Mouse (Mus musculus) spleen, postnatal 36 days (tissue): ENCODE data around the gene Eif2ak4.
A peak's percentile ranks its signal among the peaks of the same experiment; 100 is the strongest.

Source experiments
- DNase-seq, 2 experiments: peaks; one replicate each; pipeline ENCODE4 v3.0.0; 2022; ENCODE audit warnings: low spot score in 2 of 2, mixed read lengths in 1 of 2

The Eif2ak4 gene

GRCm38 (mm10) chr2:118463480-118463879 lies 75.1 kb downstream of the Eif2ak4 start:
- no peak for DNase-seq

GRCm38 (mm10) chr2:118464450-118464849 lies 76.0 kb downstream of the Eif2ak4 start:
- no peak for DNase-seq

GRCm38 (mm10) chr2:118465894-118466293 lies 77.5 kb downstream of the Eif2ak4 start:
- DNase-seq: no peak

- DNase-seq: no peak
Observed at GRCm38 (mm10) chr2:118466601-118467000, 78.2 kb downstream of the Eif2ak4 start.

- DNase-seq: no peak
Observed at GRCm38 (mm10) chr2:118468354-118468753, 79.9 kb downstream of the Eif2ak4 start.

GRCm38 (mm10) chr2:118478833-118479549 lies 90.6 kb downstream of the Eif2ak4 start:
- DNase-seq: no peak

- DNase-seq: peak; percentile 92 to 95
Observed at GRCm38 (mm10) chr2:118479550-118479909, 91.1 kb downstream of the Eif2ak4 start, which contains the start of gene Srp14. Srp14 (minus strand) TSS chr2:118479711.

GRCm38 (mm10) chr2:118480886-118481285 lies 92.5 kb downstream of the Eif2ak4 start:
- DNase-seq: no peak

- no peak for DNase-seq
Observed at GRCm38 (mm10) chr2:118483032-118483431, 94.6 kb downstream of the Eif2ak4 start.

GRCm38 (mm10) chr2:118484386-118484898 lies 96.0 kb downstream of the Eif2ak4 start:
- no peak for DNase-seq

GRCm38 (mm10) chr2:118485415-118485814 lies 97.0 kb downstream of the Eif2ak4 start:
- no peak for DNase-seq

- peak; percentile 68 to 69 for DNase-seq
Observed at GRCm38 (mm10) chr2:118486933-118487332, 98.5 kb downstream of the Eif2ak4 start.

GRCm38 (mm10) chr2:118487806-118488205 lies 99.4 kb downstream of the Eif2ak4 start:
- DNase-seq: peak; percentile 38 to 50

- peak; percentile 50 to 69 for DNase-seq
Observed at GRCm38 (mm10) chr2:118490241-118491091, 102.0 kb downstream of the Eif2ak4 start.

- DNase-seq: peak; percentile 80 to 83
Observed at GRCm38 (mm10) chr2:118491281-118491731, 102.9 kb downstream of the Eif2ak4 start.

GRCm38 (mm10) chr2:118491741-118492395 lies 103.5 kb downstream of the Eif2ak4 start:
- no peak for DNase-seq

- DNase-seq: peak; percentile 47 to 49
Observed at GRCm38 (mm10) chr2:118495024-118495423, 106.6 kb downstream of the Eif2ak4 start.

GRCm38 (mm10) chr2:118497890-118498289 lies 109.5 kb downstream of the Eif2ak4 start:
- DNase-seq: no peak

- no peak for DNase-seq
Observed at GRCm38 (mm10) chr2:118498476-118498875, 110.1 kb downstream of the Eif2ak4 start.

GRCm38 (mm10) chr2:118499135-118499961 lies 110.9 kb downstream of the Eif2ak4 start:
- DNase-seq: peak; percentile 52 to 56

- DNase-seq: no peak
Observed at GRCm38 (mm10) chr2:118500191-118500590, 111.8 kb downstream of the Eif2ak4 start.
